Mouse (Mus musculus) stomach, embryonic 16.5 days (tissue): Measurements from ENCODE around the gene Fh1. TPM values are rescaled to one million over a fixed set of nuclear protein-coding genes. Genes with fewer than 3 reads are reported as not detected.

ENCODE experiments used
- ATAC-seq: fragments of 200-750 bp; cut with Nextera tagmentation; 2 replicates; pipeline ENCODE4 v1.8.0; 2017; ENCODE audit warnings: moderate number of reproducible peaks, moderate TSS enrichment; ENCODE audit not compliant: insufficient read depth, low FRiP score
- H3K27ac ChIP-seq: fragments of 300-500 bp; sonication (generic); 2 replicates; pipeline ENCODE4 v1.5.1; 2014; ENCODE audit warnings: low read length
- H3K27me3 ChIP-seq: fragments of 300-500 bp; sonication (generic); 2 replicates; pipeline ENCODE4 v1.6.1; 2014; ENCODE audit warnings: low read length, control low read depth, mixed read lengths; ENCODE audit not compliant: control insufficient read depth, insufficient read depth
- H3K36me3 ChIP-seq: fragments of 300-500 bp; sonication (generic); 2 replicates; pipeline ENCODE4 v1.6.1; 2014; ENCODE audit warnings: low read length; ENCODE audit not compliant: control insufficient read depth, insufficient read depth
- H3K4me1 ChIP-seq: fragments of 300-500 bp; sonication (generic); 2 replicates; pipeline ENCODE4 v1.6.1; 2014; ENCODE audit warnings: low read length, control low read depth, mixed read lengths; ENCODE audit not compliant: control insufficient read depth, insufficient read depth
- H3K4me2 ChIP-seq: fragments of 300-500 bp; sonication (generic); 2 replicates; pipeline ENCODE4 v1.6.1; 2014; ENCODE audit warnings: low read depth, low read length, mixed read lengths
- H3K4me3 ChIP-seq: fragments of 300-500 bp; sonication (generic); replicated peaks from 2 replicates; pipeline ENCODE4 v1.5.1; 2014; ENCODE audit warnings: mild to moderate bottlenecking, low read length
- H3K9ac ChIP-seq: fragments of 300-500 bp; sonication (generic); 2 replicates; pipeline ENCODE4 v1.6.1; 2014; ENCODE audit warnings: low read length
- H3K9me3 ChIP-seq: fragments of 300-500 bp; sonication (generic); replicated peaks from 2 replicates; pipeline ENCODE4 v1.6.1; 2016; ENCODE audit warnings: low read length, control low read depth; ENCODE audit not compliant: control insufficient read depth
- WGBS: fragments of 180-500 bp; shearing (Covaris S2); extraction: QIAGEN DNeasy Blood & Tissue Kit; methylation state at CpG from one replicate; pipeline ENCODE4 v1.1.7; 2014; 5-methylcytosine and 5-hydroxymethylcytosine counted together
- polyA plus RNA-seq: library from polyadenylated mRNA; unstranded; fragments of >200 nt; fragmentation: Nextera tagmentation; extraction: Ambion mirVana; gene quantifications from 2 replicates; pipeline ENCODE4 v1.2.1, GENCODE M21; 2015

The Fh1 gene
- polyA plus RNA-seq, 1 experiment from 2014 or later = 131 TPM

DNA sequence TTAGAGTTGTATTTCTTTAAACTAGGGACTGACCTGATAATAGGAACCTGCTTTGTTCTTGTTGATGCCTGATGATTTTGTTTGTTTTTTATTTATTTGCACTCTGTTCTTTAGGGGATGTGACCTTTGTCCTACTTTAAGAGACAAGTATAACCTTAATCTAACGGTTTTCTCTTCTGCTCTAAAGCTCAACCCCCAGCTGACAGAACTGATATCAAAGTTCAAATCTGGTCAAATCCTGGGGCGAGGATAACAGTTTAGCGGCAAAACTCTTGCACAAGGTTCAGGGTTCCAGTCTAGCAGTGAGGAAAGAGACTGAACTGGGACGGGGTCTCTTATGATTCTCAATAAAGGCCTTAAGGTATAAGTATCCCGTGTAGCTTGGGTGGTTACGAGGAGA, 3.8 kb upstream of the Fh1 start:
- Histone ChIP-seq H3K27me3 (no peaks in the 10 kb centered on the region), H3K4me2 (no peak overlapping the region), H3K4me3 (no peak overlapping the region), H3K36me3 (no peaks in the 10 kb centered on the region), H3K9me3 (no peaks in the 10 kb centered on the region), H3K4me1 (peaks cover 4% of the 10 kb centered on the region), H3K27ac (no peak overlapping the region), H3K9ac (no peak overlapping the region)
- ATAC-seq = no peak
- 80% methylated on average over 6 of the region's 6 CpGs for WGBS

DNA sequence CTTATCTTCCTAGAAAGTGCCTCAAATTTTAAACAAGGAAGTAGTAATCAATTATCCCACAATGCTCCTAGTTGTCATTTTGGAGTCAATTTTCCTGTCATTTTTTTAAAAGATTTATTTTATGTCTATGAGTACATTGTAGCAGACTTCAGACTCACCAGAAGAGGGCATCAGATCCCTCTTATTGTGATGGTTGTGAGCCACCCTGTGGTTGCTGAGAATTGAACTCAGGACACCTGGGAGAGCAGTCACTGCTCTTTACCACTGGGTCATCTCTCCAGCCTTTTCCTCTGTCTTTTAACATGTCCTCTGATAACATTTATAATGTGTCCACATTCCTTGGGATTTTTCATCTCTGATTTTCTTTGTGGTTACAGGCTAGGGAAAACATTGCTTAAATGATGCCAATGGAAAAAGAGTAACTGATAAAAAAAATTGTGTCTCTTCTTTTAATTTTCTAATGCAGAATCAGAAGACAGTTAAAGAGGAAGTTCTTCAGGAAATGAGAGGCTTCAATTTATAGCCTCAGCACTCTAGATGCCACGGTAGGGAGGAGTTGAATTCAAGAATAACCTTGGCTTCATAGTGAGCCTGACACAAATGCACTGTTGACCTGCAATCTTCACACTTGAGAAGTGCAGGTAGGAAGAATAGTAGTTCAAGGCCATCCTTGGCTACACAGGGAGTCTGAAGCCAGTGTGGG, 706 bp upstream of the Fh1 start:
- 85% methylated on average over 1 of the region's 1 CpGs for WGBS
- Histone ChIP-seq H3K4me3 (peak overlapping the region; percentile 67), H3K27ac (peak overlapping the region; percentile 69), H3K9ac (peak overlapping the region; percentile 54; the same call in 1 of the 2 replicates), H3K27me3 (no peaks in the 10 kb centered on the region), H3K9me3 (no peaks in the 10 kb centered on the region), H3K4me2 (peak overlapping the region; percentile 76), H3K4me1 (peaks cover 16% of the 10 kb centered on the region), H3K36me3 (no peaks in the 10 kb centered on the region)
- ATAC-seq = no peak

GRCm38 (mm10) chr1:175623656-175624055, 1.8 kb downstream of the Fh1 start:
- ATAC-seq = no peak
- Histone ChIP-seq H3K27ac (no peak overlapping the region), H3K4me3 (no peak overlapping the region), H3K9ac (no peak overlapping the region), H3K9me3 (no peaks in the 10 kb centered on the region), H3K4me1 (peaks cover 16% of the 10 kb centered on the region), H3K27me3 (no peaks in the 10 kb centered on the region), H3K36me3 (0 out of 2 replicates have a peak, but pooled peaks cover 3% of the 10 kb centered on the region), H3K4me2 (no peak overlapping the region)
- 73% methylated on average over 6 of the region's 6 CpGs for WGBS

DNA sequence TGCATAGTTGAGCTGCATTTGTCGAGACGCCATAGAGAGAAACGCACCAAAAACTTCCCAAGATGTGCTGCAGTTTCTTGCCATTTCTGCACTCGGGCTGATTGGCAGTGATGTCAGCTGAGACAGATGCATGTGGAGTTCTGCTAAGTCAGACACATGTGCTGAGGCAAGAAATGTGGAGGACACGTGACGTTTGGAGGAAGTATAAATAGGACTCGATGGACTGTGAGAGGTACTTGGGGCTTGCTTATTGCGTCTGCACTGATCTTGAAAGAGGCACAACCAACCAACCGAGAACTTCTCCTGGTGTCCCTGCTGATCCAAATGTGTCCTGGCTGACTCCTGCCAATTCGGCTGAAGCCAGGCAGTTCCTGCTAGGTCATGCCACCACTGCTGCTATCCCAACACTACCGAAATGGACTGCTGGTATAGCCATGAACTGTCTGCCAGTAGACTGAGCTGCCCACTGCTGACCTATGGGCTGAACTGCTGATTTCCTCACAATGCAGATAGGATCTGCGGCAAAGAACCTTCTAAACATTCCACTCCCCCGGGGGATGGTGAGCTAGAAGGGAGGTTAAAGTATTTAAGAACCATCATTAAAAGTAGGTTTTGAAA, 5.5 kb downstream of the Fh1 start, which contains the start of gene Kmo:
TSS of gene Kmo (plus strand) at position 568 of the 618 bp plus-strand sequence.
- no peak within 1 kb of the TSS for H3K4me3 ChIP-seq
- H3K27me3 ChIP-seq = no peaks in the 10 kb centered on the region
- peaks cover 15% of the 10 kb centered on the region; the same call in 1 of the 2 replicates for H3K36me3 ChIP-seq
- no peak for ATAC-seq
- no peak within 1 kb of the TSS for H3K9ac ChIP-seq
- no peak within 1 kb of the TSS for H3K27ac ChIP-seq
- peaks cover 16% of the 10 kb centered on the region for H3K4me1 ChIP-seq
- H3K9me3 ChIP-seq = no peaks in the 10 kb centered on the region
- 89% methylated on average over 13 of the region's 13 CpGs for WGBS
- no peak within 1 kb of the TSS for H3K4me2 ChIP-seq

DNA sequence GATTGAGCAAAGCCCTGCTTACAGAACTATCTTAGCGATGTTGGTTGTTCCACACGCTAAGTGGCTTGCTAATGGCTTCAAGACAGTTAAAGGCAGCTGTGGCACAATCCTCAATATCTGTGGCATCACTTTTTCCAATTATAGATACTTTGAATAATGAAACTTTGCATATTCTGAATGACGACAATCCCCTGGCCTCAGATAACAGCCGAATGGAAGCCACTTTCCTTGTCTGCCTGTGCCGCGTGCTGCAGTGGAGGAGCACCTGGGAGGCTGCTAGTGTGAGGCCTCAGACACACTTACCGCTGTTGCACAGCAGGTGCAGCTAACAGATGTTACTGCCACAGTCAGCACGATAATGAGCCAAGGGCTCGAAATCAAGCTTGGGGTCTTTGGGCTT, 10.4 kb downstream of the Fh1 start:
- H3K27me3 ChIP-seq = no peaks in the 10 kb centered on the region
- ATAC-seq = no peak

DNA sequence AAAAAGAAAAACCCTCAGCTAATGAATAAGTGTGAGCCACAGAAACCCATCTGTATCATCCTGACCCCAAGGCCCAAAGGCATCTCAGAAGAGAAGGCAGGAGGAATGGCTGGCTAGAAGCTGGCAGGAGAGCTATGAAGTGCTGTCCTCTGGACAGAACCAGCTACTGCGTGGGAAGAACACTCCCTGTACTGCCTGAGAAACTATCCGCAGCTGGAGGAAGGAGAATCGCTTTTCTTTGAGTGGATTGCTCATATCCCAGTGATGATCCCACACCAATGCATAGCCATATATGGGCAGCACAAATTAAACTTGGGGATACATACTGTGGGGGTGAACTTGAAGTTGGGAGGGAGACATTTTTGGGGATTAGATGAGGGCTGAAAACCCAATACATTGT, 16.7 kb downstream of the Fh1 start:
- Histone ChIP-seq H3K4me1 (no peaks in the 10 kb centered on the region), H3K27ac (peak overlapping the region; percentile 71; the same call in 1 of the 2 replicates), H3K9ac (no peak overlapping the region), H3K36me3 (peaks cover 25% of the 10 kb centered on the region), H3K27me3 (no peaks in the 10 kb centered on the region), H3K9me3 (no peaks in the 10 kb centered on the region), H3K4me2 (no peak overlapping the region), H3K4me3 (no peak overlapping the region)
- no peak for ATAC-seq
- WGBS = 97% methylated on average over 3 of the region's 3 CpGs

More for the DNA sequence above, 10.4 kb downstream of the Fh1 start:
- H3K27ac ChIP-seq = no peak overlapping the region
- no peak overlapping the region for H3K9ac ChIP-seq
- H3K4me1 ChIP-seq = no peaks in the 10 kb centered on the region
- no peak overlapping the region for H3K4me3 ChIP-seq
- H3K4me2 ChIP-seq = no peak overlapping the region
- 94% methylated on average over 9 of the region's 9 CpGs for WGBS
- H3K9me3 ChIP-seq = no peaks in the 10 kb centered on the region
- peaks cover 28% of the 10 kb centered on the region for H3K36me3 ChIP-seq

GRCm38 (mm10) chr1:175607838-175608585, 17.4 kb downstream of the Fh1 start:
- no peak overlapping the region for H3K4me3 ChIP-seq
- no peak overlapping the region for H3K4me2 ChIP-seq
- peak overlapping the region; percentile 71 for H3K27ac ChIP-seq
- no peaks in the 10 kb centered on the region for H3K4me1 ChIP-seq
- 71% methylated on average over 18 of the region's 18 CpGs for WGBS
- H3K36me3 ChIP-seq = peaks cover 25% of the 10 kb centered on the region
- no peak overlapping the region for H3K9ac ChIP-seq
- no peaks in the 10 kb centered on the region for H3K9me3 ChIP-seq
- H3K27me3 ChIP-seq = no peaks in the 10 kb centered on the region
- peak; percentile 87 for ATAC-seq

DNA sequence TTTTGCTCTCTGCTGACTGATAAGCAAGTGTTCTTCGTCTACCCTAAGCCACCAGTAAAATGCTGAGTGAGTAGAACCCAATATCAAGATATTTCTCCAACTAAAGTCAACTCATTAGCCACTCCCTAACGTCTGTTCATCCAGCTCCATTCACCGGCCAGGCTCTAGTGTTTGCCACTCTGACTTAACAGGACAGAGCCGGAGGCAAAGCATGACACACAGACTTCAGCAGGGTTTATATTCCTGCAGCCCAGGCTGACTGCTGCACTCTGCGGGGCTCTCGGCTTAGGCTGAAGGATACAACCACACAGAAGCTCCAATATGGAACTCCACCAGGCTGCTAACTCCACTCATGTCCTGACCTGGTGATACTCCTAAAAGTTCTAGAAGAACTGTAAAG, 18.1 kb downstream of the Fh1 start:
- Histone ChIP-seq H3K36me3 (peaks cover 30% of the 10 kb centered on the region), H3K9me3 (no peaks in the 10 kb centered on the region)
- peak; percentile 76 for ATAC-seq

GRCm38 (mm10) chr1:175603390-175603789, 22.0 kb downstream of the Fh1 start:
- H3K9me3 ChIP-seq = no peaks in the 10 kb centered on the region
- no peak overlapping the region for H3K4me2 ChIP-seq
- no peaks in the 10 kb centered on the region for H3K27me3 ChIP-seq
- H3K4me1 ChIP-seq = no peaks in the 10 kb centered on the region
- H3K4me3 ChIP-seq = no peak overlapping the region
- no peak overlapping the region for H3K9ac ChIP-seq
- 63% methylated on average over 6 of the region's 6 CpGs for WGBS
- H3K36me3 ChIP-seq = peaks cover 22% of the 10 kb centered on the region
- no peak overlapping the region for H3K27ac ChIP-seq
- no peak for ATAC-seq

More for the DNA sequence above, 18.1 kb downstream of the Fh1 start:
- 72% methylated on average over 6 of the region's 6 CpGs for WGBS
- H3K27ac ChIP-seq = peak overlapping the region; percentile 71
- H3K9ac ChIP-seq = no peak overlapping the region
- H3K4me2 ChIP-seq = no peak overlapping the region
- no peaks in the 10 kb centered on the region for H3K4me1 ChIP-seq
- no peaks in the 10 kb centered on the region for H3K27me3 ChIP-seq
- H3K4me3 ChIP-seq = no peak overlapping the region
